Mouse (Mus musculus) thymus, adult 2 months (tissue): Measurements from ENCODE around the gene Mrps23. TPM values are rescaled to one million over a fixed set of nuclear protein-coding genes. Genes with fewer than 3 reads are reported as not detected.
A peak's percentile ranks its signal among the peaks of the same experiment; 100 is the strongest.

Experiments used
- DNase-seq: peaks from one replicate; pipeline ENCODE4 v3.0.0; 2021
- H3K27ac ChIP-seq: fragments of 200-500 bp; 2 replicates; pipeline ENCODE4 v1.5.1; 2012; ENCODE audit warnings: low read length, control low read depth; ENCODE audit not compliant: control insufficient read depth, insufficient read depth
- H3K27me3 ChIP-seq: fragments of 200-500 bp; 2 replicates; pipeline ENCODE4 v1.6.1; 2012; ENCODE audit warnings: mild to moderate bottlenecking, low read length, moderate library complexity, mixed read lengths; ENCODE audit not compliant: control insufficient read depth, insufficient read depth
- H3K36me3 ChIP-seq: fragments of 200-500 bp; 2 replicates; pipeline ENCODE4 v1.6.1; 2012; ENCODE audit warnings: mild to moderate bottlenecking, low read length, moderate library complexity; ENCODE audit not compliant: control insufficient read depth, insufficient read depth
- H3K4me1 ChIP-seq: fragments of 200-500 bp; replicated peaks from 2 replicates; pipeline ENCODE4 v1.6.1; 2012; ENCODE audit warnings: low read length; ENCODE audit not compliant: control insufficient read depth, insufficient read depth
- H3K4me3 ChIP-seq: fragments of 200-500 bp; 2 replicates; pipeline ENCODE4 v1.5.1; 2012; ENCODE audit warnings: mild to moderate bottlenecking, low read length, control low read depth, moderate library complexity; ENCODE audit not compliant: control insufficient read depth, insufficient read depth
- CTCF ChIP-seq: fragments of 200-500 bp; IDR thresholded peaks from 2 replicates; pipeline ENCODE4 v1.5.1; 2012; ENCODE audit warnings: mild to moderate bottlenecking, control low read depth, low read length, moderate library complexity, borderline replicate concordance; ENCODE audit not compliant: control insufficient read depth, poor library complexity, insufficient read depth; ENCODE audit errors: extremely low read depth
- POLR2A ChIP-seq: fragments of 200-500 bp; IDR thresholded peaks from 2 replicates; pipeline ENCODE4 v1.6.1; 2012; ENCODE audit warnings: mild to moderate bottlenecking, low read length, control low read depth, moderate library complexity; ENCODE audit not compliant: control insufficient read depth, poor library complexity, insufficient read depth; ENCODE audit errors: extremely low read depth
- WGBS: fragments of 180-500 bp; shearing (Covaris S2); methylation state at CpG from one replicate; pipeline ENCODE4 v1.1.7; 2018; 5-methylcytosine and 5-hydroxymethylcytosine counted together
- polyA plus RNA-seq: library from polyadenylated mRNA; depleted of rRNA; stranded (reverse); fragments of >200 nt; gene quantifications from 2 replicates; pipeline ENCODE4 v1.2.3, GENCODE M21; 2012

Mrps23 gene
- polyA plus RNA-seq, 1 experiment: 47.6 TPM

GRCm38 (mm10) chr11:88231213-88231790, 27.1 kb downstream of the Mrps23 start:
- no peak for TF ChIP-seq POLR2A
- no peak for TF ChIP-seq CTCF
- Histone ChIP-seq H3K27ac (no peak overlapping the region), H3K36me3 (no peaks in the 10 kb centered on the region), H3K27me3 (no peaks in the 10 kb centered on the region), H3K4me1 (peaks cover 38% of the 10 kb centered on the region), H3K4me3 (no peak overlapping the region)
- 85% methylated on average over 4 of the region's 4 CpGs for WGBS
- DNase-seq: no peak

DNA sequence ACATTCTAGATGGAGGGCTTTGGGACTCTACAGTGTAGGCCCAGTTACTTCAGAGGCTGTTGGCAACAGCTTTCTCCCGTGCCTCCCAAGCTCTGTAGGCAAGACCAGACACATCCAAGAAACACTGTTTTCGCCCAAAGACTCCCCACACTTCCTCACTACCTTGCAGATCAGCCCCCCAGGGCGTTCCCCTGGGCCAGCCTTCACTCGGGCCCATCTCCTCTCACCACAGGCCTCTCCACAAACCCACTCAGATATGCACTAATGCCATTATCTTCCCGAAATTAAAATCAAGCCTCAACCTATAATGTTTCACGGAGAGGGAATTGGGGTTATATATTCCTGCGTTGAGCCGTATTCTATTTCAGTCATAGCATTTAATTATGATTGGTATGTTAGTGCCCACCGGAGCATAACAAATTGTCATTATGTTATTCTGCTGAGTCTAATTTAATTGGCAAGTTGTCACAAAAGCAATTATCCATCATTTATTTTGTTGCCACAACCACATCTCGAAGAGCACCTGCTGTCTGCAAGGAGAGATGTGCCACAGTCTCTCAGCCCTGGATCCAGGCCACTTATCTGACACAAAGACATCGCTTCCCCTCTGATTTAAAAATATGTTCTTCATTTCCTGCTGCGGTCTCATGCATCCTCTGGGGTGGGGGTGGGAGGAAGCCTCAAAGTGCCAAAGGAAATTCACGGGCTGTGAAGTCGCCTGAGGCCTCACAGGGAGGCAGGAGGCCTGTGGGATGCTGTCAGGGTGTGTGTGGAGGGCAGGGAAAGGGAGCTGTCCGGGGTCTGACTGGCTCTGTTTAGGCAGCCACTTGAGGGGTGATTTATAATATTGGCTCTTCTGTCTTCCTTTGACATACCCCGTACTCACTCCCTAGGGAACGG, 29.6 kb downstream of the Mrps23 start:
- Histone ChIP-seq H3K4me1 (peaks cover 38% of the 10 kb centered on the region), H3K27me3 (no peaks in the 10 kb centered on the region), H3K36me3 (no peaks in the 10 kb centered on the region), H3K4me3 (no peak overlapping the region), H3K27ac (peak overlapping the region; percentile 36; the same call in 1 of the 2 replicates)
- peak; percentile 37 for DNase-seq
- WGBS: 4% methylated on average over 17 of the region's 17 CpGs
- TF ChIP-seq POLR2A (0 out of 2 replicates have a peak, but pooled peaks have one; percentile 25), CTCF (no peak)

- no peak overlapping the region for H3K4me3 ChIP-seq
- TF ChIP-seq POLR2A: no peak
- no peak for TF ChIP-seq CTCF
- WGBS: 17% methylated on average over 4 of the region's 4 CpGs
Measured at GRCm38 (mm10) chr11:88234789-88235188, 30.6 kb downstream of the Mrps23 start.

GRCm38 (mm10) chr11:88235221-88236203, 31.3 kb downstream of the Mrps23 start:
- Histone ChIP-seq H3K27ac (no peak overlapping the region), H3K4me3 (no peak overlapping the region), H3K4me1 (peaks cover 38% of the 10 kb centered on the region), H3K27me3 (no peaks in the 10 kb centered on the region), H3K36me3 (no peaks in the 10 kb centered on the region)
- DNase-seq: no peak
- 70% methylated on average over 23 of the region's 23 CpGs for WGBS
- no peak for TF ChIP-seq CTCF
- no peak for TF ChIP-seq POLR2A

More at GRCm38 (mm10) chr11:88234789-88235188, 30.6 kb downstream of the Mrps23 start:
- H3K27ac ChIP-seq: no peak overlapping the region
- H3K27me3 ChIP-seq: no peaks in the 10 kb centered on the region
- no peaks in the 10 kb centered on the region for H3K36me3 ChIP-seq
- peaks cover 38% of the 10 kb centered on the region for H3K4me1 ChIP-seq
- no peak for DNase-seq

- H3K36me3 ChIP-seq: no peaks in the 10 kb centered on the region
- no peak for DNase-seq
- peaks cover 19% of the 10 kb centered on the region for H3K4me1 ChIP-seq
- 97% methylated on average over 10 of the region's 10 CpGs for WGBS
- H3K27ac ChIP-seq: no peak overlapping the region
- no peaks in the 10 kb centered on the region for H3K27me3 ChIP-seq
- TF ChIP-seq CTCF: no peak
- TF ChIP-seq POLR2A: no peak
- no peak overlapping the region for H3K4me3 ChIP-seq
Measured at GRCm38 (mm10) chr11:88240275-88240674, 36.1 kb downstream of the Mrps23 start.

DNA sequence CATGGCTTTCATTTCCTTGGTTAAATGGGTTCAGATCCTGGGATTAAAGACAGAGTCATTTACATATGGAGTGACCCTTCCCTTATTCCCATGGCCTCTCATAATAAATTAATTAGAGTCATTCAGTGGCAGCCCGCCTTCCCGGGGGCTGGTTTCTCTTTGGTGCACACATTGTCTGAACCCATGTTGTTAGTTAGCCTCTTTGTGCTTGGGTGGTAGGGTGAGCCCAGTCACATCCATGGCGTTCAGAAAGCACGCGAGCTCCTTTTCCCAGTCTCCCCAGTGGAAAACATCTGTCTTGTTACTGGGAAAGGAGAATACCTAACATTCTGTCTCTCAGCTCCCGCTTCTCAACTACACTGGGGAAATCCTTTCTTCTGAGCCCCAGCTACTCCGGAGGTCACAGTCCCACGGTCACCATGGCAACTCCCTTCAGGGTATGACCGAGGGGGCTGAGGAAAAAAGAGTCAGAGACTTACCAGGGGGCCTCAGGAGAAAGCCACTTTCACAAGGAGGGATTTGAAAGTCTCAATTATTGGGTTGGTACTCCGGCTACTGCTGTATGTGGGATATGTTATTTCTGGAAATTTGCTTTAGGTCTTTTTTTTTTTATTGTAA, 36.7 kb downstream of the Mrps23 start:
- peaks cover 17% of the 10 kb centered on the region for H3K4me1 ChIP-seq
- 77% methylated on average over 10 of the region's 10 CpGs for WGBS
- TF ChIP-seq POLR2A: no peak
- no peak for TF ChIP-seq CTCF

More for the DNA sequence above, 36.7 kb downstream of the Mrps23 start:
- H3K27ac ChIP-seq: no peak overlapping the region
- H3K27me3 ChIP-seq: no peaks in the 10 kb centered on the region
- no peak overlapping the region for H3K4me3 ChIP-seq
- no peaks in the 10 kb centered on the region for H3K36me3 ChIP-seq
- no peak for DNase-seq
